Mouse (Mus musculus): ENCODE measurements around the gene Cdc6. TPM values are rescaled to one million over a fixed set of nuclear protein-coding genes. Genes with fewer than 3 reads are reported as not detected.

Gene Cdc6
- polyA plus RNA-seq, 1 experiment from 2014 or later, result 69.1 TPM

DNA sequence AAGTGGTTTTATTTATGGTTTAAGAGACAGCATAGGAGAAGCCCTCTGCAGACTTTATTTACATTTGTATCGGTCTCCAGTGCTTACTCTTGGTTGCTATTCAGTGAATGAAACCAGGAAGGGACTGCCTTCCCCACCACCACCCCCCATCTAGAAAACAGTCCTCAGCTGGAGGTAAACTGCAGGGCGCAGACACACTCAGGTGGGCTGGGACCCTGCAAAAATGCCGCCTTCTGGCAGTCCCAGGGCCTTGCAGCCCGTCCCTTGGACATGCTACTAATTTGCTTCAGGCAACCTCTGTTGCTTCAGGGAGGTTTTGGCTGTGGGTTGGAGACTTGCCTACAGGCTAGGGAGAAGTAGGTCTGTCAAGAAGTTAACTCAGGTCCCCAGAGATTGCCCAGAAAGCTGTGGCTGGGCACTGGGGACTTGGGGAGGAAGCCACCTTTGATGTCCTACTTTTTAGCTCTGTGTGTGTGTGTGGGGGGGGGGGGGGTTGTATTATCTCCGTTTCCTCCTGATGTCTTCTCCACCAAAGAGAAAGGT, 17.1 kb downstream of the Cdc6 start:
- Histone ChIP-seq H3K36me3 (peaks cover 50% of the 10 kb centered on the region), H3K4me2 (no peak overlapping the region), H3K27me3 (peaks cover 25% of the 10 kb centered on the region), H3K9me3 (replicated peaks) (no peaks in the 10 kb centered on the region), H3K4me3 (replicated peaks) (no peak overlapping the region), H3K27ac (peak overlapping the region; percentile 34; the same call in 1 of the 2 replicates), H3K9ac (no peak overlapping the region), H3K4me1 (replicated peaks) (peaks cover 70% of the 10 kb centered on the region)
- DNase-seq, result no peak
- WGBS (ENCODE audit: insufficient replicate concordance), result 56% methylated on average over 5 of the region's 5 CpGs
- ATAC-seq (ENCODE audit: low read depth), result no peak

DNA sequence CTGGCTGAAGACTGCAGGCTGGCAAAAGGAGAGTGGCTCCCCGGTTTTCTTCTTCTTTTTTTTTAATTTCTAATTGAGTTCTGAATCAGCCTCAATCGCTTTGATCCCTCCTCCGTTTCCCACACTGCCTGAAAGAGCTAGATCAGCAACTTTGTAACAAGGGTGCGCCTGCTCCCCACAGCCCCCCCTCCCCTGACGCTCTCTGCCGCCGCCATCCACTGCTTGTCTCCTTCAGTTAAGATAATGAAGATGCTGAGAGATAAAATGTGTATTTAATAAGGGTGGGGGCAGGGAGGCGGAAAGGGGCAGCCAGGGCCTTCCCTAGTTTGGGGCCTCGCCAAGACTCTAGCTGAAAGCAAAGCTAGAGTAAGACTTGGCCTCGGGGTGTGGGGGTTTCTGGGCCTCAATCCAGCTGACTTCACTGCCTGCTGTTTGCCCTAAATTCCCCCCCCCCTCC, 17.7 kb downstream of the Cdc6 start:
- no peak for ATAC-seq (ENCODE audit: low read depth)
- Histone ChIP-seq H3K4me1 (replicated peaks) (peaks cover 72% of the 10 kb centered on the region), H3K27ac (peak overlapping the region; percentile 23; the same call in 1 of the 2 replicates), H3K27me3 (peaks cover 31% of the 10 kb centered on the region), H3K36me3 (peaks cover 44% of the 10 kb centered on the region), H3K4me3 (replicated peaks) (no peak overlapping the region), H3K4me2 (no peak overlapping the region), H3K9me3 (replicated peaks) (no peaks in the 10 kb centered on the region), H3K9ac (peak overlapping the region; percentile 36; the same call in 1 of the 2 replicates)
- no peak for DNase-seq
- 25% methylated on average over 10 of the region's 10 CpGs for WGBS (ENCODE audit: insufficient replicate concordance)

DNA sequence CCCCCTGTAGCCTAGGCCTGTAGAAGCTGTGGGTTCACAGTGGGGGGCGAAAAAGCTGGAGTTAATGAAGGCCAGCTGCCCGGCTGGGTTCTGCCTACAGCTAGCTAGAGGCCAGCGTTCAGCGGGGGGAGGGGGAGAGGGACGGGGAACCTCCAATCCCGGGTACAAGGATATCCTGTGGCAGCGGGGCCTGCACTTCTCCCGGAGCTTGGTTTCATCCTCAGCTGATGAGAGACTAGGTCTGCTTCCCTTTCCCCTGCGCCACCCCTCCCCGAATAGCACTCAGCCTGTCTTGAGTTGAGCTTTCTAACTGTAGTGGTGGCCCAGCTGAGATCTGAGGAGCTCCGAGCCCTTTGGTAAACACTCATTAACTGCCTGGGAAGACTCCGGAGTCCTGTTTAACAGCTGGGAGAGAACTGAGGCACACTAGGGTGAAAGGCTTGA, 18.3 kb downstream of the Cdc6 start:
- Histone ChIP-seq H3K4me3 (replicated peaks) (no peak overlapping the region), H3K9ac (peak overlapping the region; percentile 36; the same call in 1 of the 2 replicates), H3K4me1 (replicated peaks) (peaks cover 77% of the 10 kb centered on the region), H3K36me3 (peaks cover 38% of the 10 kb centered on the region), H3K27ac (peak overlapping the region; percentile 23), H3K9me3 (replicated peaks) (no peaks in the 10 kb centered on the region), H3K27me3 (peaks cover 36% of the 10 kb centered on the region), H3K4me2 (no peak overlapping the region)
- no peak for ATAC-seq (ENCODE audit: low read depth)
- WGBS (ENCODE audit: insufficient replicate concordance), result 28% methylated on average over 12 of the region's 12 CpGs
- no peak for DNase-seq

DNA sequence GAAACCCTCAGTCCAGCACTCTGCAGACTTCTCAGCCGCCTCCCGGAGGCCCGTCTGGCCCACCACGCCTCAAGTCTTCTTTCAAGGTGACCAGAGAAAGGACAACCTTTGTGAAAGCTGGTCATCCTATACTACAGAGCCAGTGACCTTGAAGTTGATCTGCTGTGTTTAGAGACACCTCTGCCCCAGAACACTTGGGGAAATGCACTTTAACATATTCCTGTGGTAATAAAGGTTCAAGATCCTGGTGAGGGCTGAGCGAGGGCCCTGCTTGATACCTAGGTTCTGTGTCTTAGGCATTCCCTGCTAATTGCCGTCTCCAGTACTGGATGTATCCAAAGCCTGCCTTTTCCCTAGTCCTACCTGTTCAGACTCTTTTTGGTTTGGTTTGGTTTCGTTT, 19.0 kb downstream of the Cdc6 start:
- H3K4me2 ChIP-seq, result no peak overlapping the region
- DNase-seq (no peak), ATAC-seq (ENCODE audit: low read depth) (no peak)
- no peaks in the 10 kb centered on the region for H3K9me3 ChIP-seq (replicated peaks)
- peaks cover 84% of the 10 kb centered on the region for H3K4me1 ChIP-seq (replicated peaks)
- peaks cover 31% of the 10 kb centered on the region for H3K36me3 ChIP-seq
- H3K27ac ChIP-seq, result no peak overlapping the region
- no peak overlapping the region for H3K4me3 ChIP-seq (replicated peaks)
- no peak overlapping the region for H3K9ac ChIP-seq
- peaks cover 42% of the 10 kb centered on the region for H3K27me3 ChIP-seq
- 78% methylated on average over 7 of the region's 7 CpGs for WGBS (ENCODE audit: insufficient replicate concordance)

DNA sequence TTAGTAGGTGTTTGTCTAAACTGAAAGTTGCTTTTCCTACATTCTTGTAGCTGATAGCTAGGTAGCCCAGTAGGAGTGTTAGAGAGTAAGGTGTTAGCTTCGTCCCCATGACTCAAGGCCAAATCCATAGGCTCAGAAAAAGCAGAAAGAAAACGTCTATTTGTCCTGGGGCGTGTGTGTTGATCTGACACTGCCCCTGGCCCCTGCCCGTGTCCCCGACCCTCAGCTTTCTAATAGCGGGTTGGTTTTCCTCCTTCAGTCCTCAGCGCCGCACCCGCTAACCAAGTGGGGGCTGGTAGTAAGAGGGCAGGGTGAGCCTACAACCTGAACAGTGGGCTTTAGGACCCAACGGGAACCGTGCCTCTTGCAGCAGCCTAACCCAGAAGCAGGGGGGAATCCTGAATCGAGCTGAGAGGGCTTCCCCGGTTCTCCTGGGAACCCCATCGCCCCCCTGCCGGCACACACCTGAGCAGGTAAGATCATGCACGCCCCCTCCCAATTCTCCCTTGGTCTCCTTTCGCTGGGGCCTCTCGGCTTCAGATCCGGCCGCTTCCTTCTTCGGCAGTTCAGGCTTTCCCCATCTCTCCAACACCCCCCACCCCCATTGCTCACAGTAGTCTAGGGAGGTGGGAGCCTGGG, 20.0 kb downstream of the Cdc6 start, which contains the start of gene Rara:
Gene Rara, plus strand, starts transcription at position 381 of the 639 bp plus-strand sequence.
- Histone ChIP-seq H3K27ac (no peak within 1 kb of the TSS), H3K9me3 (replicated peaks) (no peaks in the 10 kb centered on the region), H3K4me1 (replicated peaks) (peaks cover 85% of the 10 kb centered on the region), H3K9ac (peak within 1 kb of the TSS; percentile 61), H3K4me3 (replicated peaks) (peak within 1 kb of the TSS; percentile 51), H3K4me2 (peak within 1 kb of the TSS; percentile 63), H3K27me3 (peaks cover 51% of the 10 kb centered on the region), H3K36me3 (peaks cover 21% of the 10 kb centered on the region)
- DNase-seq (no peak), ATAC-seq (ENCODE audit: low read depth) (no peak)
- WGBS (ENCODE audit: insufficient replicate concordance), result 15% methylated on average over 21 of the region's 21 CpGs

DNA sequence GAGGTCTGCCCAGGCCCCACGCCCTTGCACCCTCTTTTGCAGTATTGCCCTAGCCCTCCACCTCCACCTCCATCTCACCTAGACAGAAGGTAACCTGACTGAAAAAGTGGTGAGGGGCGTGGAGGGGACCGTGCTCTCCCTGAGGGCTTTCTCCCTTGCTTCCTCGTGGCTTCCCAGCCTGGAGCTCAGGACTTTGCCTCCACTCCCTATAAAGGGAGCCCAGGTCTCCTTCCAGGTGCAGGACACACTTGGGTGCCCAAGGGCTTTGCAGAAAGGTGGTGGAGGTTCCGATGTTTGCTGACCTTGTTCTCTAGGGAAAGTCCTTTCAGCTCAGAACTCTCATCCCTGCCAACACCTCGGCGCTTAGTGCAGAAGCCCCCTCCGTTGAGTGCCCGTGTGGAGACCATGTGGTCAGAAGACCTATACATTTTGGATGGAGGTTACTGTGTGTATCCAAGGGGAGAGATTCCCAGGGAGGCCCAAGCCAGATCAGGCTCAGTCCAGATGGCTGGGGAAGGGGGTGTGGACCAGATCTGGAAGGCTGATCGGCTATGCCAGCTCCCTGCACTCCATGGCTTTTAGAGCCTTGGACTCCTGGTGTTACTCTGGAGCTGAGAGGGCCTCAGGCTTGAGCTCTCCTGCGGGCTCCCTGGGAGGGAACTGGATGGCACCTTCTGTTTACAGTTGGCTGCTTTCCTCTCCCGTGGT, 20.7 kb downstream of the Cdc6 start:
- DNase-seq, result no peak
- Histone ChIP-seq H3K4me1 (replicated peaks) (peaks cover 83% of the 10 kb centered on the region), H3K4me2 (peak overlapping the region; percentile 63), H3K36me3 (peaks cover 13% of the 10 kb centered on the region), H3K9ac (peak overlapping the region; percentile 61), H3K27me3 (peaks cover 59% of the 10 kb centered on the region), H3K9me3 (replicated peaks) (no peaks in the 10 kb centered on the region), H3K27ac (no peak overlapping the region), H3K4me3 (replicated peaks) (peak overlapping the region; percentile 51)
- WGBS (ENCODE audit: insufficient replicate concordance), result 24% methylated on average over 12 of the region's 12 CpGs
- ATAC-seq (ENCODE audit: low read depth), result no peak

DNA sequence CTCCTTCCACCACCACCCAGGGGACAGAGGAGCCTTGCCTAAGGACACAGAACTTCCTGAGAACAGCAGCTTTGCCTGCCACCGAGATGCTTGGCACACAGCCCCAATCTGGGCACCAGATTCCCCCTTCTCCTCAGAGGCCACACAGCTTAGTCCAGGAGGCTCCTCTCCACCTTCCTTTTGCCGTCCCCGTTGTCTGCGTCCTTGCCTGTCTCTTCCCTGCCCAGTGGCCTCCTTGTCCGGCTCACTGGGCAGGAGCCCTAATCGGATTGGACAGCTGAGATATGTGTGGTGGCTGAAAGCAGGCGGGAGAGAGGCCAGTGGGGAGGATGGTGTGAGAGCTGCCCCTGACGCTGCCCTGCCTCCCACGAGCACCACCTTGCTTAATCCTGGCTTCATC, 21.9 kb downstream of the Cdc6 start:
- H3K27me3 ChIP-seq, result peaks cover 71% of the 10 kb centered on the region
- DNase-seq (no peak), ATAC-seq (ENCODE audit: low read depth) (no peak)
- H3K4me1 ChIP-seq (replicated peaks), result peaks cover 71% of the 10 kb centered on the region
- no peak overlapping the region for H3K4me2 ChIP-seq
- 39% methylated on average over 9 of the region's 9 CpGs for WGBS (ENCODE audit: insufficient replicate concordance)
- no peak overlapping the region for H3K4me3 ChIP-seq (replicated peaks)
- no peak overlapping the region for H3K9ac ChIP-seq
- H3K27ac ChIP-seq, result no peak overlapping the region
- H3K36me3 ChIP-seq, result 0 out of 2 replicates have a peak, but pooled peaks cover 4% of the 10 kb centered on the region
- no peaks in the 10 kb centered on the region for H3K9me3 ChIP-seq (replicated peaks)

DNA sequence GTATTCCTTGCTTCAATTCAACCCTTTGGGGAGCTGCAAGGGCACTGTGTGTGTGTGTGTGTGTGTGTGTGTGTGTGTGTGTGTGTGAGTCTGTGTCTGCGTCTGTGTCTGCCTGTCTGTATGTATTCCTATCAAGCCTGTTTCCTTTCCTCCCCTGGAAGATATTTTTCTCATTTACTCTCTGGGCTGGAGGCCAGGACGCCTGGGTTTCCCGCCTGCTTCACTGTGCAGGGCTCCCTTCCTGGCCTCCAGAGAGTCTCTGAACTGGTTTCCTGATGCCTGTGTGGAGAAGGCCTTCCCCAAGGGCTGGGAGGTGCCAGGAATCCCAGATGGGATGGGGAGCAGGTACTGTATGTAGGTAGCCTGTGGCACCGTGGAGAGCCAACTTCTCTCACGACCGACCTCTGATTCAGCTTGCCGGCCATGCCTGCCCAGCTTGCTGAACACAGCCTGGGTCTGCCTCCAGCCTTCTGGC, 22.6 kb downstream of the Cdc6 start:
- Histone ChIP-seq H3K9ac (no peak overlapping the region), H3K36me3 (no peaks in the 10 kb centered on the region), H3K4me1 (replicated peaks) (peaks cover 66% of the 10 kb centered on the region), H3K27me3 (peaks cover 77% of the 10 kb centered on the region), H3K27ac (0 out of 2 replicates have a peak overlapping the region, but pooled peaks have one; percentile 20), H3K4me2 (no peak overlapping the region), H3K9me3 (replicated peaks) (no peaks in the 10 kb centered on the region), H3K4me3 (replicated peaks) (no peak overlapping the region)
- no peak for DNase-seq
- 57% methylated on average over 7 of the region's 7 CpGs for WGBS (ENCODE audit: insufficient replicate concordance)
- ATAC-seq (ENCODE audit: low read depth), result no peak

DNA sequence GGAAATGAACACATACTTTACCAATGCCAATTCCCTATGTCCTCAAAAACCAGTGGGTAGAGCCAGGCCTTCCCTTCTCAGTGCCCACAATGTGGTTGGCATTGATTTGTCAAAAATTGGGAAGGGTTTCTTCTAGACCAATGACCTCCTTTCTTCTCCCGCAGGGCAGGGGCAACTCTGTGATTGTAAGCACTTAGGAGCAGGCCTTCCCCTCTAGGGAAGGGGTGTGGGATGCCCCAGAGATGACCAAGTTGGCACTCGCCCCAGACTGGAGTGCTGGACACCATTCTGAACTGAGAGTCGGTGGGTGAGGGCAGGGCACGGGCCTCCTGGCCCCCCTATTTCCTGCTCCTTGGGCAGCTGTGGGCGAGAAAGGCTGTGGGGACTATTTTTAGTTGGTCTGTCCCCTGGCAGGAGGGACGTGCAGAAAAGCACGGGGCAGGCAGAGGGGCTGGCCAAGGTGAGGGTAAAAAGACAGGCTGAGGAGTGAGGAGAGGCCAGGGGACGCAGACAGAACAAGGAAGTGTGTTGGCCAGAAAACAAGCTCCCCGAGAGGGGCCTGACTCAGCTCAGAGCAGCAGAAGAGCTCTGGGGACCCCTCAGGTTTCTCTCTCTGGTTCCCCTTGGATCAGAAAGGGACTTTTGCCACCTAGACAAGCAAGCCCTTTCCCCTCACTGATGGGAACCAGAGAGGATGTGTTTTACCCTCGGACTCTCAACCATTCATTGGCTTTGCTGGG, 23.3 kb downstream of the Cdc6 start:
- Histone ChIP-seq H3K4me1 (replicated peaks) (peaks cover 64% of the 10 kb centered on the region), H3K9ac (no peak overlapping the region), H3K4me3 (replicated peaks) (no peak overlapping the region), H3K36me3 (no peaks in the 10 kb centered on the region), H3K9me3 (replicated peaks) (no peaks in the 10 kb centered on the region), H3K27me3 (peaks cover 85% of the 10 kb centered on the region), H3K4me2 (no peak overlapping the region), H3K27ac (no peak overlapping the region)
- 23% methylated on average over 10 of the region's 10 CpGs for WGBS (ENCODE audit: insufficient replicate concordance)
- ATAC-seq (ENCODE audit: low read depth) (no peak), DNase-seq (no peak)

DNA sequence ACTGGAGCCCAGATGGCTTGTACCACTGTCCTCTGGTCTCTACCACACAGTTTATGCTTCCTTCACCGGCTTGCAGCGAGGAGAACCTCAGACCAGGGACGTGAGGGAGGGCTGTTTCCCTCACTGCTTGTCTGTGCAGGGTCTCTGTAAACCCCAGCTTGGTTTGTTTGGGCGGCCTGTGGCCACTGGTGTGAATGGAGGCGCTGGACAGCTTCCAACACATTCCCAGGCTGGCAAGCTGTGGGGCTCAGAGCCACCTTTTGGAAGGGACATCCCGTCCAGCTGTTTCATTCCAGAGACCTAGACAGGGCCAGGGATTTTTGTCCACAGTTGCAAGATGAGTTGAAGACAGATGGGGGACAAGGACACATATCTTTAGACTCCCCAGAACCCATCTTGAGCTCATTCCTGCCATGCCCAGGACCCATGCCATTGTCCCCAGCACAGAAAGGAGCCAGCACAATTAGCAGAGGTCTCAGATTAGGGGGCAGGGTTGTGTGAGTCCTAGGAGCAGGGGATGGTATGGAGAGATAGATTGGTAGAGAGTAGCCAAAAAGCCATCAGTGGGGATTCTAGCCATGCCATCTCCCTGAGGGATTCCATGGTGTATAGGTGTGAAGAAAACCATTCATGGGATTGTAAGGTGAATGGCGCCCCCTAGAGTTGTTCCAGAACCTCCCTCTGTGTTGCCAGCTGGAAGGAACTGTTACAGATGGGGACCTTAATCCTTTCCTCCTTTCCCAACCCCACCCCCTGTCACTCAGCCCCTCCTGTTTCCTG, 24.1 kb downstream of the Cdc6 start:
- H3K4me1 ChIP-seq (replicated peaks), result peaks cover 68% of the 10 kb centered on the region
- H3K27ac ChIP-seq, result no peak overlapping the region
- no peak for DNase-seq
- H3K9ac ChIP-seq, result no peak overlapping the region
- H3K27me3 ChIP-seq, result peaks cover 93% of the 10 kb centered on the region
- H3K4me3 ChIP-seq (replicated peaks), result no peak overlapping the region
- no peak for ATAC-seq (ENCODE audit: low read depth)
- H3K9me3 ChIP-seq (replicated peaks), result no peaks in the 10 kb centered on the region
- no peaks in the 10 kb centered on the region for H3K36me3 ChIP-seq
- no peak overlapping the region for H3K4me2 ChIP-seq
- WGBS (ENCODE audit: insufficient replicate concordance), result 25% methylated on average over 7 of the region's 7 CpGs
